Mouse (Mus musculus): ENCODE data around the gene Olfr433. TPM values are rescaled to one million over a fixed set of nuclear protein-coding genes. Genes with fewer than 3 reads are reported as not detected.

Olfr433 gene
- polyA plus RNA-seq, 1 experiment from 2014 or later: not detected

GRCm38 (mm10) chr1:174084031-174084430 lies 43.5 kb downstream of the Olfr433 start, which contains the start of gene Olfr429:
Olfr429 (plus strand) TSS chr1:174084331.
- ATAC-seq (ENCODE audit: low FRiP score, low TSS enrichment): no peak

More at GRCm38 (mm10) chr1:174084031-174084430, 43.5 kb downstream of the Olfr433 start, which contains the start of gene Olfr429:
- Histone ChIP-seq H3K36me3 (ENCODE audit: control insufficient read depth, insufficient read depth, low read length) (no peaks in the 10 kb centered on the region), H3K27me3 (ENCODE audit: control insufficient read depth, insufficient read depth, low read length) (no peaks in the 10 kb centered on the region), H3K4me2 (replicated peaks; ENCODE audit: low read depth, low read length) (no peak within 1 kb of the TSS), H3K27ac (ENCODE audit: low read depth, low read length) (no peak within 1 kb of the TSS), H3K9ac (ENCODE audit: low read depth, low read length) (no peak within 1 kb of the TSS), H3K4me1 (ENCODE audit: control insufficient read depth, insufficient read depth, low read length) (no peaks in the 10 kb centered on the region), H3K9me3 (ENCODE audit: control insufficient read depth, low read length) (no peaks in the 10 kb centered on the region), H3K4me3 (ENCODE audit: low read length) (no peak within 1 kb of the TSS)
- WGBS: 82% methylated on average over 2 of the region's 2 CpGs

Other genes with a start within 250 kb of the Olfr433 start
- gene Ifi211, start 127.7 kb upstream of the Olfr433 start, polyA plus RNA-seq (2014; fragmentation: Nextera tagmentation; extraction: Ambion mirVana): 0.34 and 0.79 TPM in 2 replicates
- 1.7 and 1.8 TPM in 2 replicates for gene Mndal, start 98.2 kb upstream of the Olfr433 start, polyA plus RNA-seq (2014; fragmentation: Nextera tagmentation; extraction: Ambion mirVana)
- 0.91 and 1.8 TPM in 2 replicates for gene Ifi203, start 98.0 kb upstream of the Olfr433 start, polyA plus RNA-seq (2014; fragmentation: Nextera tagmentation; extraction: Ambion mirVana)
- not detected in 2 replicates for gene Ifi202b, start 58.0 kb upstream of the Olfr433 start, polyA plus RNA-seq (2014; fragmentation: Nextera tagmentation; extraction: Ambion mirVana)
- not detected in 2 replicates for gene Ifi205, start 8.9 kb upstream of the Olfr433 start, polyA plus RNA-seq (2014; fragmentation: Nextera tagmentation; extraction: Ambion mirVana)
- not detected in 2 replicates for gene Olfr432, start 8.5 kb downstream of the Olfr433 start, polyA plus RNA-seq (2014; fragmentation: Nextera tagmentation; extraction: Ambion mirVana)
- not detected in 2 replicates for gene Olfr430, start 25.9 kb downstream of the Olfr433 start, polyA plus RNA-seq (2014; fragmentation: Nextera tagmentation; extraction: Ambion mirVana)
- gene Olfr429, start 43.6 kb downstream of the Olfr433 start, polyA plus RNA-seq (2014; fragmentation: Nextera tagmentation; extraction: Ambion mirVana): not detected in 2 replicates
- gene Olfr427, start 56.2 kb downstream of the Olfr433 start, polyA plus RNA-seq (2014; fragmentation: Nextera tagmentation; extraction: Ambion mirVana): not detected in 2 replicates
- not detected in 2 replicates for gene Olfr231, start 80.5 kb downstream of the Olfr433 start, polyA plus RNA-seq (2014; fragmentation: Nextera tagmentation; extraction: Ambion mirVana)
- not detected in 2 replicates for gene Olfr424, start 90.8 kb downstream of the Olfr433 start, polyA plus RNA-seq (2014; fragmentation: Nextera tagmentation; extraction: Ambion mirVana)
- gene Olfr420, start 114.9 kb downstream of the Olfr433 start, polyA plus RNA-seq (2014; fragmentation: Nextera tagmentation; extraction: Ambion mirVana): not detected in 2 replicates
- 0.19 and 0.39 TPM in 2 replicates for gene Spta1, start 132.1 kb downstream of the Olfr433 start, polyA plus RNA-seq (2014; fragmentation: Nextera tagmentation; extraction: Ambion mirVana)
- gene Olfr419, start 211.4 kb downstream of the Olfr433 start, polyA plus RNA-seq (2014; fragmentation: Nextera tagmentation; extraction: Ambion mirVana): not detected in 2 replicates